Mouse (Mus musculus): ENCODE results near the gene Gan. TPM values are rescaled to one million over a fixed set of nuclear protein-coding genes. Genes with fewer than 3 reads are reported as not detected.
A peak's percentile ranks its signal among the peaks of the same experiment; 100 is the strongest.

Gan gene
- 8.2 and 8.4 TPM in 2 replicates for polyA plus RNA-seq (2012; rRNA removed)

DNA sequence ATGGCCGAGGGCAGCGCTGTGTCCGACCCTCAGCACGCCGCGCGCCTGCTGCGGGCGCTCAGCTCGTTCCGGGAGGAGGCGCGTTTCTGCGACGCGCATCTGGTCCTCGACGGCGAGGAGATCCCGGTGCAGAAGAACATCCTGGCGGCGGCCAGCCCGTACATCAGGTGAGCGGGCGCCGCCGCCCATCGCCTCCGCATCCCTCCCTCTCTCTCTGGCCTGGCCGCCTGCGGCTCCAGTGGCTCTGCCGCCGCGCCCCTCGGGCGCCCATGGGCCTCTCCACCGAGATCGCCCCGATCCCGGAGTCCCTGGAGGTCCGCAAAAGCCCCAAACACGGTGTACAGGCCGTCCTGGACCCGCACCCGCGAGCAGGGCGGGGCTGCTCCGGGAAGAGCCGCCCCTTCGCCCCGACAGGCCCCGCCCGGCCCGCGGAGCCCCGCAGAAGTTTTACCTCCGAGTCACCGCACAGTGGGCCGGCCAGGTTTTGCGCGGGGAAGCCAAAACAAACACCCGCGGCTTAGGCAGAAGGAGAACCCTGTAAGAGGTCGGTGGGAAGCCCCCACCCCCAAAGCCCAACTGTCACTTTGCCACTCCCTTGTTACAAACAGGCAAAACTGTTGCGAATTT lies at the start of gene Gan:
Gan (plus strand) TSS at position 1 of the 627 bp plus-strand sequence.
- TF ChIP-seq POLR2A (IDR thresholded peaks at IDR 0.05; ENCODE audit: extremely low read depth, insufficient read depth, low read length) (no peak), CTCF (IDR thresholded peaks at IDR 0.05; ENCODE audit: extremely low read depth, insufficient read depth, low read length) (no peak)
- Histone ChIP-seq H3K4me1 (ENCODE audit: control insufficient read depth, insufficient read depth, low read length) (peaks cover 7% of the 10 kb centered on the region), H3K4me3 (ENCODE audit: insufficient read depth, low read length) (peak within 1 kb of the TSS; percentile 91), H3K27ac (ENCODE audit: insufficient read depth, low read length) (peak within 1 kb of the TSS; percentile 20)

DNA sequence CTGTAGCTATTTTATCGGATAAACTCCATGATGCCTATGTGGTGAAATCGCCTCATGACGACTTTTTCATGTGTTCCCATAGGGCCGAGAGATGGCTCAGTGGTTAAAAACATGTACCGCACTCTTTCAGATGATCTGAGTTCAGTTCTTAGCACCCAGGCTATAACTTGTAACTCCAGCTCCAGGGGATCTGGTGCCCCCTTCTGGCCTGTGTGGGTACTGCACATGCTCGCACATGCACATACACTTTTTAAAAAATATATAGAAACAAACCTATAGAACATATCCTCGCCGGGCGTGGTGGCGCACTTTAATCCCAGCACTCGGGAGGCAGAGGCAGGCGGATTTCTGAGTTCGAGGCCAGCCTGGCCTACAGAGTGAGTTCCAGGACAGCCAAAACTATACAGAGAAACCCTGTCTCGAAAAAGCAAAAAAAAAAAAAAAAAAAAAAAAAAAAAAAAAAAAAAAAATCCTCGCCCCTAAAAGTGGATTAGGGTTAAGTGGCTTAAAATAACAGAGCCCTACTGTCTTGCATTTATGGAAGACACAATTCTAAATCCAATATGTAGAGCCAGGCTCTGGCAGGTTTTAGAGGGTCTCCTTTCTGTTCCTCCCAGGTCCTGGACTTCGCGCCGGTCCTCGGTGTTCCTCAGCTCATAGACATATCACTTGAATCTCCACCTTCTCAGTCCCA lies 48.8 kb upstream of the Gan start:
- Histone ChIP-seq H3K27ac (ENCODE audit: insufficient read depth, low read length) (no peak overlapping the region), H3K4me1 (ENCODE audit: control insufficient read depth, insufficient read depth, low read length) (no peaks in the 10 kb centered on the region), H3K4me3 (ENCODE audit: insufficient read depth, low read length) (no peak overlapping the region)
- no peak for TF ChIP-seq CTCF (IDR thresholded peaks at IDR 0.05; ENCODE audit: extremely low read depth, insufficient read depth, low read length)
- no peak for TF ChIP-seq POLR2A (IDR thresholded peaks at IDR 0.05; ENCODE audit: extremely low read depth, insufficient read depth, low read length)

DNA sequence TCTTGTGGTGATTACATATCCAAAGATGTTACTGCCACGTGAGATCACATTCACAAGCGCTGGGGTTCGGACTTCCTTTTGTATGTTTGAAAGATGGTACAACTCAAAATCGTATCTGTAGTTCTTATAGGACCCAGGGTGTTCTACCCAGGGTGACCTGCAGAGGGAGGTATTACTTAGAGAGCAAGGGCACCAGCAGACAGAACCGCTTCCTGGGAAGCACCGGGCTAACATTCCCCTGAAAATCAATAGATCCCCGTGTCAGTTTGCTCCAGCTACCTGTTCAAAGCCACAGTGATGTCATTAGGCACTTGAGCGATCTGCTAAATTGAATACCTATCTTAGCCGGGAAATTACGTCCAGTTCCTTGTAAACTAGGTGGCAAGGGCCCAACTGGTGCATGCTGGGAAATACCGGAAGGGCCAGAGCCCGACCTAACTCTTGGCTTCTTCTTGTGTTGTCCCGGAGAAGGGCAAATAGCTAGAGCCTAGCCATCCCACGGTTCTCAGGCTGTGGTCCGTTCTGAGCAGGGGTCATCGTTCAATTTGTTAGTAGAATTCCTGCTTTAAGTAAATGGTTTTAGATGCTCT lies 48.0 kb upstream of the Gan start:
- TF ChIP-seq POLR2A (IDR thresholded peaks at IDR 0.05; ENCODE audit: extremely low read depth, insufficient read depth, low read length) (no peak), CTCF (IDR thresholded peaks at IDR 0.05; ENCODE audit: extremely low read depth, insufficient read depth, low read length) (peak; percentile 40)
- Histone ChIP-seq H3K4me3 (ENCODE audit: insufficient read depth, low read length) (no peak overlapping the region), H3K27ac (ENCODE audit: insufficient read depth, low read length) (no peak overlapping the region), H3K4me1 (ENCODE audit: control insufficient read depth, insufficient read depth, low read length) (no peaks in the 10 kb centered on the region)

DNA sequence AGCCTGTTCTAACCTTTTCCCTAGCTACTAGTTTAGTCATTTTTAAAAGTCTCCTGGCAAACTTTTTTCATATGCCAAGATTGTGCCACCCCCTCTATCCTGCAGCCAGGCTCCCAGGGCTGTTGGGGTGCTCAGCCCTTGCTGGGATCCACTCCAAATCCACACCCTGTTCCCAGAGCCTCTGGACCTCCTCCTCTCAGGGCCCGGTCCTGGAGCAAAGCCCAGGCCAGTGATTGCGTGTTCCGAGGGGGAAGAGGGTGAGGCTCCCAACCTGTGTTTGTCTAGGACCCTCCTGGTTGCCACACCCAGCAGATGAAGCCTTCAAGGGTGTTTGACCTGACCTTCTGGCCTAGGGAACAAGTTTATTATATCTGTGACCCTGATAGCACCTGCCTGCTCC lies 46.3 kb upstream of the Gan start:
- H3K4me1 ChIP-seq (ENCODE audit: control insufficient read depth, insufficient read depth, low read length) = peaks cover 2% of the 10 kb centered on the region; the same call in 1 of the 2 replicates
- no peak overlapping the region for H3K4me3 ChIP-seq (ENCODE audit: insufficient read depth, low read length)
- no peak for TF ChIP-seq CTCF (IDR thresholded peaks at IDR 0.05; ENCODE audit: extremely low read depth, insufficient read depth, low read length)
- no peak for TF ChIP-seq POLR2A (IDR thresholded peaks at IDR 0.05; ENCODE audit: extremely low read depth, insufficient read depth, low read length)

DNA sequence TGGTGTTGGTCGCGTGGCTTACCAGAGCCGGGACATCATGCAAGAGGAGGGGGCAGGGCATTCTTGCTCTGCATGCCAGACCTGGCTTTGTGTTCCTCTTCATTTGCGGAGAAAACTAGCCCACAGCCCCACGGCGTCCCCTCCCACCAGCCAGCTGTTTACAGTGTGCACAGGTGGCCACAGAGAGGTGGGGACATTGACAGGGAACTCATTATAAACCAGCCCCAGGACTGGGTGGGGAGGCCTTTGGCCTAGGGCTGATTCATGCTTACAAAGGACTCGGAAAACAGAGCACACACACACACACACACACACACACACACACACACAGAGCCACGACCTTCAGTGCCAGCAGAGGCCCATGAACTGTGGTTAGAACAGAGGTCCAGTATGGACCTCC lies 45.7 kb upstream of the Gan start:
- H3K4me1 ChIP-seq (ENCODE audit: control insufficient read depth, insufficient read depth, low read length) = peaks cover 2% of the 10 kb centered on the region; the same call in 1 of the 2 replicates
- no peak overlapping the region for H3K4me3 ChIP-seq (ENCODE audit: insufficient read depth, low read length)
- H3K27ac ChIP-seq (ENCODE audit: insufficient read depth, low read length) = no peak overlapping the region
- TF ChIP-seq POLR2A (IDR thresholded peaks at IDR 0.05; ENCODE audit: extremely low read depth, insufficient read depth, low read length) (no peak), CTCF (IDR thresholded peaks at IDR 0.05; ENCODE audit: extremely low read depth, insufficient read depth, low read length) (no peak)

More for the DNA sequence above, 46.3 kb upstream of the Gan start:
- no peak overlapping the region for H3K27ac ChIP-seq (ENCODE audit: insufficient read depth, low read length)

DNA sequence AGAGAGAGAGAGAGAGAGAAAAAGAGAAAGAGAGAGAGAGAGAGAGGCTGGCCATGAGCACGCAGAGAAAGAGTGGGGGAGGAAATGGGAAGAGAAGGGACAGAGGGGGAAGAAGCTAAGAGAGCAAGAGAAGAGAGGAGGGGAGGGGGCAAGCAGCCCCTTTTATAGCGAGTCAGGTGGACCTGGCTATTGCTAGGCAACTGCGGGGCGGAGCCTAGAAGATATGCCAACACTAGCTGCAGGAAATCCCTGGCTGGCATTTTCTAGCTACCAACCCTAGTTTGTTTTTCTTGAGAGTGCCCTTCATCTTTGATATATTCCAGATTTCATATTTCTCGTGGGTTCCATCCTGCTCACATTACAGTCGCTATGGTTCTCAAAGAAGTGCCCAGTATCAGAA lies 42.8 kb upstream of the Gan start:
- no peak overlapping the region for H3K27ac ChIP-seq (ENCODE audit: insufficient read depth, low read length)
- no peak overlapping the region for H3K4me3 ChIP-seq (ENCODE audit: insufficient read depth, low read length)
- no peak for TF ChIP-seq CTCF (IDR thresholded peaks at IDR 0.05; ENCODE audit: extremely low read depth, insufficient read depth, low read length)
- peaks cover 4% of the 10 kb centered on the region for H3K4me1 ChIP-seq (ENCODE audit: control insufficient read depth, insufficient read depth, low read length)

DNA sequence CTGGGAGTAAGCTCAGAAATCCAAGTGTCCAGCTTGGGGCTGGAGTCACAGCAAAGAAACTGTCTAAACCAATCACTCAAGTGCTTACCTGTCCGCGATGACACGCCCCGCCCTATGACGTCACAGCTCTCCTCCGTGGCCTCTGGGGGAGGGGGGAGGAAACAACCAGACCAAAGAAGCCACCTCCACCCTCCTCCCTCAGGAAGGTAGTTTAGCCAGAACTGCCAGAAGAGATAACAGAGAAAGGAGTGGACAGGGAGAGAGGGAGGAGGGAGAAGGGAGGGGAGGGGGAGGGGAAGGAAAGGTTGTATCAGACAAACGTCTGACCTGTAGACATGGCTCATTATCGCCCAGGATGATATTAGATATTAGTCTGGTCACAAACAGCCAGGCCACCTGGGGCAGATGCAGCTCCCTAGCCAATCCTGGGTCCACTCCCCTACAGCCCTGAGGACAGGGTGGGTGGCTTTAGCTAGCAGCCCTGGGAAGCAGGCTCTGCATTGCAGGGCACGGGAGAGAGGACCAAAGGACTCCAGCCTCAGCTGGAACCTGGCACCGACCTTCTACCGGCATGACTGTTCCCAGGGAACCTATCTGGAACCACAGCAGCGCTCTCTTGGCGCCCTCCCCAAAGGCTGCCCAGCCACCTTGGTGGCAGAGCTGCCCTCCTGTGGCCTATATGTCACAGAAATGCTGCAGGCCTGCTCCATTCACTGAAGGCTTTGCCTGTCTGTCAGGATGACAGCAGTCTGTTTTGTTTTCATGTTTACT lies 42.1 kb upstream of the Gan start:
- Histone ChIP-seq H3K4me3 (ENCODE audit: insufficient read depth, low read length) (no peak overlapping the region), H3K4me1 (ENCODE audit: control insufficient read depth, insufficient read depth, low read length) (peaks cover 4% of the 10 kb centered on the region), H3K27ac (ENCODE audit: insufficient read depth, low read length) (no peak overlapping the region)
- TF ChIP-seq POLR2A (IDR thresholded peaks at IDR 0.05; ENCODE audit: extremely low read depth, insufficient read depth, low read length) (no peak), CTCF (IDR thresholded peaks at IDR 0.05; ENCODE audit: extremely low read depth, insufficient read depth, low read length) (no peak)

DNA sequence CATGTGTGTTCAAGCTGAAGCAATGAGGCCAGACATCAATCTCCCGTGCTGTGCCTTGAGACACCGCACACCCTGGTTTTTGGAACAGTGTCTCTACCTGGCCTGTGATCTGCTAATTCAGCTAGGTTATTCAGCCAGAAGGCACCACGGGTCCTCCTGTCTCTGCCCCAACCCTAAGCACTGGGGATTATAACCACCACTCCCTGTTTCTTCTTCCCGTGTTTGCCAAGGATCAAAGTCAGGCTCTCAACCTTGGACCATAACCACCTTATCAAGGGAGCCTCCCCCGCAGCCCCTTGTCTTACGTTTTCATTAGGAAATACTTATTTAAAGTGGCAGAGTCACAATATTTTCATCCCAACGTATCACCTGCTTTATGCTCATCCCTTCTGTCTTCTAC lies 41.4 kb upstream of the Gan start:
- H3K4me3 ChIP-seq (ENCODE audit: insufficient read depth, low read length) = no peak overlapping the region
- peaks cover 4% of the 10 kb centered on the region for H3K4me1 ChIP-seq (ENCODE audit: control insufficient read depth, insufficient read depth, low read length)
- TF ChIP-seq CTCF (IDR thresholded peaks at IDR 0.05; ENCODE audit: extremely low read depth, insufficient read depth, low read length) (no peak), POLR2A (IDR thresholded peaks at IDR 0.05; ENCODE audit: extremely low read depth, insufficient read depth, low read length) (no peak)
- H3K27ac ChIP-seq (ENCODE audit: insufficient read depth, low read length) = no peak overlapping the region

DNA sequence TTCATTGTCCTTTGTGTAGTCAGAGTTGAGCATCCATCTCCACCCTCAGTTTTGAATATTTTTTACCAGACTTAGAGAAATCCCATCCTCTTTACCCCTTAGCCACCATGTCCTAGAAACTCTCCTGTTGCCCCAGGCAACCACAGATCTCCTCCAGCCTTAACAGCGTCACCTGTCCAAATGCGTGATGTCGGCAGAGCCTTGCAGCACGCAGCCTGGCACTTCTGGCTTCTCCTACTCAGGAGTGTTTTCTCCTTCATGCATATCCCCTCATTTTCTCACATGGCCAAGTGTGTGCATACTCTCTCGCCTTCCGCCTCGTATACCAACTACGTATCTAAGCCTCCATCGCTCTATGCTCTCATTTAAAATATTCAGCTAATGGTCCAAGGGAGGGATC lies 39.5 kb upstream of the Gan start:
- peaks cover 4% of the 10 kb centered on the region for H3K4me1 ChIP-seq (ENCODE audit: control insufficient read depth, insufficient read depth, low read length)
- no peak overlapping the region for H3K4me3 ChIP-seq (ENCODE audit: insufficient read depth, low read length)
- TF ChIP-seq CTCF (IDR thresholded peaks at IDR 0.05; ENCODE audit: extremely low read depth, insufficient read depth, low read length) (no peak), POLR2A (IDR thresholded peaks at IDR 0.05; ENCODE audit: extremely low read depth, insufficient read depth, low read length) (0 out of 2 replicates have a peak, but pooled peaks have one; percentile 11)
- H3K27ac ChIP-seq (ENCODE audit: insufficient read depth, low read length) = no peak overlapping the region
